Mouse (Mus musculus): ENCODE results near the gene Gpr62. TPM values are rescaled to one million over a fixed set of nuclear protein-coding genes. Genes with fewer than 3 reads are reported as not detected.
"Not testable (repeated sequence)": the region's sequence is repeated elsewhere in the genome, so short reads cannot be mapped to it uniquely, and the experiment has no call there.

The Gpr62 gene
- 0.19 and 0.42 TPM in 2 replicates for polyA plus RNA-seq (2015; fragmentation: Nextera tagmentation; extraction: Ambion mirVana)

GRCm38 (mm10) chr9:106465571-106466200 is at the start of gene Gpr62:
Gpr62 (minus strand) TSS chr9:106465938.
- Histone ChIP-seq H3K4me2 (peak within 1 kb of the TSS; percentile 99), H3K9ac (peak within 1 kb of the TSS; percentile 52), H3K4me3 (replicated peaks) (peak within 1 kb of the TSS; percentile 61), H3K27me3 (replicated peaks) (peaks cover 11% of the 10 kb centered on the region; the same call in 1 of the 2 replicates), H3K9me3 (no peaks in the 10 kb centered on the region), H3K36me3 (peaks cover 9% of the 10 kb centered on the region), H3K4me1 (peaks cover 9% of the 10 kb centered on the region), H3K27ac (no peak within 1 kb of the TSS)
- whole genome bisulfite sequencing = 31% methylated on average over 26 of the region's 26 CpGs
- no peak for ATAC-seq (ENCODE audit: insufficient read depth, low FRiP score, low read depth)

- Histone ChIP-seq H3K4me3 (replicated peaks) (no peak within 1 kb of the TSS), H3K4me1 (no peaks in the 10 kb centered on the region), H3K36me3 (no peaks in the 10 kb centered on the region), H3K9ac (no peak within 1 kb of the TSS), H3K27ac (no peak within 1 kb of the TSS), H3K9me3 (no peaks in the 10 kb centered on the region), H3K4me2 (no peak within 1 kb of the TSS), H3K27me3 (replicated peaks) (no peaks in the 10 kb centered on the region)
- no peak for ATAC-seq (ENCODE audit: insufficient read depth, low FRiP score, low read depth)
- WGBS = 85% methylated on average over 4 of the region's 4 CpGs
Observed at GRCm38 (mm10) chr9:106514273-106514672, 48.5 kb upstream of the Gpr62 start, which contains the start of gene Iqcf5. Iqcf5 (plus strand) TSS chr9:106514573.

GRCm38 (mm10) chr9:106513566-106513965 is 47.8 kb upstream of the Gpr62 start:
- H3K4me1 ChIP-seq = no peaks in the 10 kb centered on the region
- WGBS = 73% methylated on average over 6 of the region's 6 CpGs
- H3K9ac ChIP-seq = no peak overlapping the region
- no peak for ATAC-seq (ENCODE audit: insufficient read depth, low FRiP score, low read depth)
- H3K4me3 ChIP-seq (replicated peaks) = no peak overlapping the region
- no peaks in the 10 kb centered on the region for H3K36me3 ChIP-seq
- H3K27me3 ChIP-seq (replicated peaks) = no peaks in the 10 kb centered on the region
- no peak overlapping the region for H3K27ac ChIP-seq
- no peak overlapping the region for H3K4me2 ChIP-seq
- no peaks in the 10 kb centered on the region for H3K9me3 ChIP-seq

GRCm38 (mm10) chr9:106512729-106513450 is 47.2 kb upstream of the Gpr62 start:
- no peak for ATAC-seq (ENCODE audit: insufficient read depth, low FRiP score, low read depth)
- no peaks in the 10 kb centered on the region for H3K36me3 ChIP-seq
- no peak overlapping the region for H3K27ac ChIP-seq
- H3K27me3 ChIP-seq (replicated peaks) = no peaks in the 10 kb centered on the region
- H3K9ac ChIP-seq = no peak overlapping the region
- H3K4me3 ChIP-seq (replicated peaks) = no peak overlapping the region
- WGBS = 60% methylated on average over 13 of the region's 13 CpGs
- H3K4me2 ChIP-seq = no peak overlapping the region
- no peaks in the 10 kb centered on the region for H3K4me1 ChIP-seq
- no peaks in the 10 kb centered on the region for H3K9me3 ChIP-seq

GRCm38 (mm10) chr9:106509356-106509755 is 43.6 kb upstream of the Gpr62 start:
- Histone ChIP-seq H3K27ac (no peak overlapping the region), H3K9ac (no peak overlapping the region), H3K9me3 (no peaks in the 10 kb centered on the region), H3K4me3 (replicated peaks) (no peak overlapping the region), H3K27me3 (replicated peaks) (no peaks in the 10 kb centered on the region), H3K4me1 (no peaks in the 10 kb centered on the region), H3K36me3 (no peaks in the 10 kb centered on the region), H3K4me2 (no peak overlapping the region)
- WGBS = 90% methylated on average over 10 of the region's 10 CpGs
- no peak for ATAC-seq (ENCODE audit: insufficient read depth, low FRiP score, low read depth)

- 78% methylated on average over 6 of the region's 6 CpGs for WGBS
- H3K4me1 ChIP-seq = no peaks in the 10 kb centered on the region
- H3K27ac ChIP-seq = no peak overlapping the region
- no peak overlapping the region for H3K4me2 ChIP-seq
- H3K36me3 ChIP-seq = no peaks in the 10 kb centered on the region
- H3K27me3 ChIP-seq (replicated peaks) = no peaks in the 10 kb centered on the region
- ATAC-seq (ENCODE audit: insufficient read depth, low FRiP score, low read depth) = no peak
- H3K9me3 ChIP-seq = no peaks in the 10 kb centered on the region
- H3K9ac ChIP-seq = no peak overlapping the region
- no peak overlapping the region for H3K4me3 ChIP-seq (replicated peaks)
Observed at GRCm38 (mm10) chr9:106504246-106504645, 38.5 kb upstream of the Gpr62 start.

GRCm38 (mm10) chr9:106501846-106502245 is 36.1 kb upstream of the Gpr62 start:
- Histone ChIP-seq H3K36me3 (no peaks in the 10 kb centered on the region), H3K27ac (no peak overlapping the region), H3K27me3 (replicated peaks) (no peaks in the 10 kb centered on the region), H3K4me1 (no peaks in the 10 kb centered on the region), H3K4me3 (replicated peaks) (no peak overlapping the region), H3K9me3 (no peaks in the 10 kb centered on the region), H3K9ac (no peak overlapping the region), H3K4me2 (no peak overlapping the region)
- 84% methylated on average over 22 of the region's 22 CpGs for WGBS
- no peak for ATAC-seq (ENCODE audit: insufficient read depth, low FRiP score, low read depth)

GRCm38 (mm10) chr9:106499667-106500066 is 33.9 kb upstream of the Gpr62 start, which contains the start of gene Iqcf1:
Iqcf1 (plus strand) TSS chr9:106499967.
- no peaks in the 10 kb centered on the region for H3K4me1 ChIP-seq
- H3K4me3 ChIP-seq (replicated peaks) = no peak within 1 kb of the TSS
- 91% methylated on average over 6 of the region's 6 CpGs for WGBS
- no peak for ATAC-seq (ENCODE audit: insufficient read depth, low FRiP score, low read depth)
- no peak within 1 kb of the TSS for H3K9ac ChIP-seq
- no peaks in the 10 kb centered on the region for H3K27me3 ChIP-seq (replicated peaks)
- H3K4me2 ChIP-seq = no peak within 1 kb of the TSS
- no peaks in the 10 kb centered on the region for H3K9me3 ChIP-seq
- no peaks in the 10 kb centered on the region for H3K36me3 ChIP-seq
- no peak within 1 kb of the TSS for H3K27ac ChIP-seq

- WGBS = 81% methylated on average over 6 of the region's 6 CpGs
- not testable (repeated sequence) for H3K4me1 ChIP-seq; H3K27me3 ChIP-seq (replicated peaks); H3K9me3 ChIP-seq; ATAC-seq (ENCODE audit: insufficient read depth, low FRiP score, low read depth); H3K9ac ChIP-seq; H3K4me2 ChIP-seq; H3K27ac ChIP-seq; H3K4me3 ChIP-seq (replicated peaks)
- peaks cover 19% of the 10 kb centered on the region for H3K36me3 ChIP-seq
Observed at GRCm38 (mm10) chr9:106487602-106488001, 21.9 kb upstream of the Gpr62 start.

- no peak for ATAC-seq (ENCODE audit: insufficient read depth, low FRiP score, low read depth)
- Histone ChIP-seq H3K9me3 (no peaks in the 10 kb centered on the region), H3K4me2 (no peak overlapping the region), H3K36me3 (peaks cover 28% of the 10 kb centered on the region), H3K27ac (no peak overlapping the region), H3K27me3 (replicated peaks) (no peaks in the 10 kb centered on the region), H3K9ac (no peak overlapping the region), H3K4me3 (replicated peaks) (no peak overlapping the region), H3K4me1 (no peaks in the 10 kb centered on the region)
- 74% methylated on average over 10 of the region's 10 CpGs for WGBS
Observed at GRCm38 (mm10) chr9:106485076-106485475, 19.3 kb upstream of the Gpr62 start.

- Histone ChIP-seq H3K9ac (no peak overlapping the region), H3K4me3 (replicated peaks) (no peak overlapping the region), H3K27me3 (replicated peaks) (no peaks in the 10 kb centered on the region), H3K4me2 (no peak overlapping the region), H3K9me3 (no peaks in the 10 kb centered on the region), H3K36me3 (peaks cover 28% of the 10 kb centered on the region), H3K4me1 (0 out of 2 replicates have a peak, but pooled peaks cover 3% of the 10 kb centered on the region), H3K27ac (no peak overlapping the region)
- WGBS = 89% methylated on average over 17 of the region's 17 CpGs
- ATAC-seq (ENCODE audit: insufficient read depth, low FRiP score, low read depth) = no peak
Observed at GRCm38 (mm10) chr9:106483606-106484005, 17.9 kb upstream of the Gpr62 start.

GRCm38 (mm10) chr9:106483136-106483535 is 17.4 kb upstream of the Gpr62 start:
- ATAC-seq (ENCODE audit: insufficient read depth, low FRiP score, low read depth) = no peak
- Histone ChIP-seq H3K27ac (no peak overlapping the region), H3K4me1 (peaks cover 6% of the 10 kb centered on the region), H3K4me3 (replicated peaks) (no peak overlapping the region), H3K36me3 (peaks cover 28% of the 10 kb centered on the region), H3K9ac (no peak overlapping the region), H3K27me3 (replicated peaks) (no peaks in the 10 kb centered on the region), H3K4me2 (no peak overlapping the region), H3K9me3 (no peaks in the 10 kb centered on the region)
- WGBS = 95% methylated on average over 10 of the region's 10 CpGs
